Mouse (Mus musculus) forebrain, embryonic 13.5 days (tissue): ENCODE measurements around the gene Krtap29-1. TPM values are rescaled to one million over a fixed set of nuclear protein-coding genes. Genes with fewer than 3 reads are reported as not detected.

Experiments used
- ATAC-seq: fragments of 200-750 bp; cut with Nextera tagmentation; 2 replicates; pipeline ENCODE4 v1.8.0; 2017
- H3K27ac ChIP-seq: fragments of 300-500 bp; sonication (generic); 2 replicates; pipeline ENCODE4 v1.5.1; 2015; ENCODE audit warnings: inconsistent platforms, mild to moderate bottlenecking, moderate library complexity
- H3K27me3 ChIP-seq: fragments of 300-500 bp; sonication (generic); 2 replicates; pipeline ENCODE4 v1.6.1; 2015; ENCODE audit warnings: mild to moderate bottlenecking, inconsistent platforms
- H3K36me3 ChIP-seq: fragments of 300-500 bp; sonication (generic); 2 replicates; pipeline ENCODE4 v1.6.1; 2015; ENCODE audit warnings: mild to moderate bottlenecking, inconsistent platforms; ENCODE audit not compliant: poor library complexity, severe bottlenecking
- H3K4me1 ChIP-seq: fragments of 300-500 bp; sonication (generic); 2 replicates; pipeline ENCODE4 v1.6.1; 2015; ENCODE audit warnings: inconsistent platforms
- H3K4me2 ChIP-seq: fragments of 300-500 bp; sonication (generic); 2 replicates; pipeline ENCODE4 v1.6.1; 2015; ENCODE audit warnings: inconsistent platforms, mild to moderate bottlenecking, moderate library complexity
- H3K4me3 ChIP-seq: fragments of 300-500 bp; sonication (generic); 2 replicates; pipeline ENCODE4 v1.5.1; 2015; ENCODE audit warnings: mild to moderate bottlenecking, inconsistent platforms
- H3K9ac ChIP-seq: fragments of 300-500 bp; sonication (generic); 2 replicates; pipeline ENCODE4 v1.6.1; 2015; ENCODE audit warnings: mild to moderate bottlenecking, inconsistent platforms
- H3K9me3 ChIP-seq: fragments of 300-500 bp; sonication (generic); replicated peaks from 2 replicates; pipeline ENCODE4 v1.6.1; 2016; ENCODE audit warnings: inconsistent platforms
- WGBS: fragments of 180-500 bp; shearing (Covaris S2); methylation state at CpG from one replicate; pipeline ENCODE4 v1.1.7; 2015; 5-methylcytosine and 5-hydroxymethylcytosine counted together
- polyA plus RNA-seq: library from polyadenylated mRNA; unstranded; fragments of >200 nt; fragmentation: Nextera tagmentation; extraction: Ambion mirVana; gene quantifications from 2 replicates; pipeline ENCODE4 v1.2.1, GENCODE M21; 2015

Krtap29-1 gene
- polyA plus RNA-seq, result not detected in 2 replicates

GRCm38 (mm10) chr11:99978953-99979352 is at the start of gene Krtap29-1:
Krtap29-1 (minus strand) TSS chr11:99979053.
- Histone ChIP-seq H3K27me3 (no peaks in the 10 kb centered on the region), H3K4me1 (no peaks in the 10 kb centered on the region), H3K9ac (no peak within 1 kb of the TSS), H3K4me3 (no peak within 1 kb of the TSS), H3K4me2 (no peak within 1 kb of the TSS), H3K36me3 (no peaks in the 10 kb centered on the region), H3K9me3 (no peaks in the 10 kb centered on the region; the same call in 1 of the 2 replicates), H3K27ac (no peak within 1 kb of the TSS)
- 73% methylated on average over 5 of the region's 5 CpGs for WGBS
- no peak for ATAC-seq

GRCm38 (mm10) chr11:100021438-100021837 is 42.6 kb upstream of the Krtap29-1 start:
- no peaks in the 10 kb centered on the region for H3K9me3 ChIP-seq
- H3K4me3 ChIP-seq, result no peak overlapping the region
- no peaks in the 10 kb centered on the region for H3K4me1 ChIP-seq
- no peaks in the 10 kb centered on the region for H3K27me3 ChIP-seq
- no peak overlapping the region for H3K4me2 ChIP-seq
- H3K36me3 ChIP-seq, result no peaks in the 10 kb centered on the region
- WGBS, result 86% methylated on average over 5 of the region's 5 CpGs
- ATAC-seq, result no peak
- no peak overlapping the region for H3K27ac ChIP-seq
- H3K9ac ChIP-seq, result no peak overlapping the region

GRCm38 (mm10) chr11:100019466-100019865 is 40.6 kb upstream of the Krtap29-1 start:
- ATAC-seq, result no peak
- Histone ChIP-seq H3K9me3 (no peaks in the 10 kb centered on the region), H3K27me3 (no peaks in the 10 kb centered on the region)

GRCm38 (mm10) chr11:100016112-100016511 is 37.3 kb upstream of the Krtap29-1 start, which contains the start of gene Krt33a:
Krt33a (minus strand) TSS chr11:100016212.
- WGBS, result 92% methylated on average over 4 of the region's 4 CpGs
- Histone ChIP-seq H3K9ac (no peak within 1 kb of the TSS), H3K9me3 (no peaks in the 10 kb centered on the region), H3K4me2 (no peak within 1 kb of the TSS), H3K4me3 (no peak within 1 kb of the TSS), H3K27ac (no peak within 1 kb of the TSS), H3K27me3 (no peaks in the 10 kb centered on the region), H3K36me3 (no peaks in the 10 kb centered on the region), H3K4me1 (no peaks in the 10 kb centered on the region)
- ATAC-seq, result no peak

More at GRCm38 (mm10) chr11:100019466-100019865, 40.6 kb upstream of the Krtap29-1 start:
- H3K4me2 ChIP-seq, result no peak overlapping the region
- WGBS, result 94% methylated on average over 1 of the region's 1 CpGs
- H3K36me3 ChIP-seq, result no peaks in the 10 kb centered on the region
- H3K9ac ChIP-seq, result no peak overlapping the region
- no peaks in the 10 kb centered on the region for H3K4me1 ChIP-seq
- no peak overlapping the region for H3K27ac ChIP-seq
- H3K4me3 ChIP-seq, result no peak overlapping the region

GRCm38 (mm10) chr11:100013691-100014171 is 34.9 kb upstream of the Krtap29-1 start:
- H3K36me3 ChIP-seq, result no peaks in the 10 kb centered on the region
- H3K27me3 ChIP-seq, result no peaks in the 10 kb centered on the region
- no peak overlapping the region for H3K27ac ChIP-seq
- 83% methylated on average over 4 of the region's 4 CpGs for WGBS
- no peaks in the 10 kb centered on the region for H3K4me1 ChIP-seq
- no peak overlapping the region for H3K9ac ChIP-seq
- H3K9me3 ChIP-seq, result no peaks in the 10 kb centered on the region
- H3K4me3 ChIP-seq, result no peak overlapping the region
- no peak for ATAC-seq
- H3K4me2 ChIP-seq, result no peak overlapping the region

DNA sequence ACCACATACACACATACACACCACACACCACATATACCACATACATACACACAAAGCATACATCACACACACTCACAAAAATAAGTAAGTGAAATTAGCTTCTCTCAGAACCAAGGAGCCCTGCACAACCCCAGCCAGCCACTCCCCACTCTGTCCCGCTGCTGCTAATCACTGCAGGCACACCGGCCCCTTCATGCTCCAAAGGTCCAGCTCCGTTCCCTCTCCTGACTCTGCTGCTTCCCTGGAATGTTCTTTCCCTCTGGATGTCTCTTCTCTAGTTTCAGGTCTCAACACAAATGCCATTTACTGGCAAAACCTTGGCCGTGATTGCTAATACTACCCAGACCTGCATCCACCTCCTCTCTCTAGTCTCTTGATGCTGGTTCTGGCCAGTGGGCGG is 31.8 kb upstream of the Krtap29-1 start:
- Histone ChIP-seq H3K36me3 (no peaks in the 10 kb centered on the region), H3K9me3 (no peaks in the 10 kb centered on the region), H3K9ac (no peak overlapping the region), H3K27ac (no peak overlapping the region), H3K4me3 (no peak overlapping the region), H3K4me1 (no peaks in the 10 kb centered on the region), H3K27me3 (no peaks in the 10 kb centered on the region), H3K4me2 (no peak overlapping the region)
- 87% methylated on average over 5 of the region's 5 CpGs for WGBS
- no peak for ATAC-seq

GRCm38 (mm10) chr11:100008336-100008735 is 29.5 kb upstream of the Krtap29-1 start:
- WGBS, result 84% methylated on average over 5 of the region's 5 CpGs
- ATAC-seq, result no peak
- H3K4me1 ChIP-seq, result no peaks in the 10 kb centered on the region
- no peak overlapping the region for H3K4me3 ChIP-seq
- H3K27me3 ChIP-seq, result no peaks in the 10 kb centered on the region
- no peaks in the 10 kb centered on the region for H3K36me3 ChIP-seq
- no peaks in the 10 kb centered on the region for H3K9me3 ChIP-seq
- H3K4me2 ChIP-seq, result no peak overlapping the region
- H3K27ac ChIP-seq, result no peak overlapping the region
- no peak overlapping the region for H3K9ac ChIP-seq

DNA sequence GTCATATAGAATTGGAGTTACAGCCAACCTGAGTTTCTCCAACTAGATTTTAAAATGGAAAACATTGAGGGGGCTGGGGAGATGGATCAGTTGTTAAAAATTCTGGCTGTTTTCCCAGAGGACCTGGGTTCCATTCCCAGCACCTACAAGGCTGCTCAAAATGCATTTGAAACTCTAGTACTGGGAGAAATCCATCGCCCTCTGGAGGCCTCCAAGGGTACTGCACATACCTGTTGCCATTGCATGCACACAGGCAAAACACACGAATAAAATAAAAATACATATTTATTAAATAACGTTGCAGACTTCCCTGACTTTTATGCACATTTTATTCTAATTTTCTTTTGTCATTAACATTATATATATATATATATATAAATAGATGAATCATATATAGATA is 27.8 kb upstream of the Krtap29-1 start:
- Histone ChIP-seq H3K4me2 (no peak overlapping the region), H3K9me3 (0 out of 2 replicates have a peak, but pooled peaks cover 2% of the 10 kb centered on the region), H3K4me1 (no peaks in the 10 kb centered on the region), H3K9ac (no peak overlapping the region), H3K27ac (no peak overlapping the region), H3K27me3 (no peaks in the 10 kb centered on the region), H3K36me3 (no peaks in the 10 kb centered on the region), H3K4me3 (no peak overlapping the region)
- ATAC-seq, result no peak
- WGBS, result 59% methylated on average over 3 of the region's 3 CpGs

- Histone ChIP-seq H3K36me3 (no peaks in the 10 kb centered on the region), H3K9ac (no peak overlapping the region), H3K4me3 (no peak overlapping the region), H3K4me2 (no peak overlapping the region), H3K9me3 (0 out of 2 replicates have a peak, but pooled peaks cover 4% of the 10 kb centered on the region), H3K27me3 (no peaks in the 10 kb centered on the region), H3K27ac (no peak overlapping the region), H3K4me1 (no peaks in the 10 kb centered on the region)
- ATAC-seq, result no peak
- WGBS, result 90% methylated on average over 8 of the region's 8 CpGs
Observed at GRCm38 (mm10) chr11:100005905-100006304, 27.1 kb upstream of the Krtap29-1 start.

GRCm38 (mm10) chr11:100004846-100005245 is 26.0 kb upstream of the Krtap29-1 start:
- H3K4me1 ChIP-seq, result no peaks in the 10 kb centered on the region
- H3K9me3 ChIP-seq, result 0 out of 2 replicates have a peak, but pooled peaks cover 4% of the 10 kb centered on the region
- no peaks in the 10 kb centered on the region for H3K27me3 ChIP-seq
- H3K4me3 ChIP-seq, result no peak overlapping the region
- H3K4me2 ChIP-seq, result no peak overlapping the region
- H3K36me3 ChIP-seq, result no peaks in the 10 kb centered on the region
- H3K27ac ChIP-seq, result no peak overlapping the region
- ATAC-seq, result no peak
- 31% methylated on average over 6 of the region's 6 CpGs for WGBS
- no peak overlapping the region for H3K9ac ChIP-seq

GRCm38 (mm10) chr11:99999091-99999490 is 20.2 kb upstream of the Krtap29-1 start:
- 92% methylated on average over 7 of the region's 7 CpGs for WGBS
- 0 out of 2 replicates have a peak, but pooled peaks cover 4% of the 10 kb centered on the region for H3K9me3 ChIP-seq
- no peak for ATAC-seq
- no peaks in the 10 kb centered on the region for H3K4me1 ChIP-seq
- H3K27me3 ChIP-seq, result peaks cover 14% of the 10 kb centered on the region; the same call in 1 of the 2 replicates
- H3K9ac ChIP-seq, result no peak overlapping the region
- no peaks in the 10 kb centered on the region for H3K36me3 ChIP-seq
- H3K27ac ChIP-seq, result no peak overlapping the region
- H3K4me3 ChIP-seq, result no peak overlapping the region
- no peak overlapping the region for H3K4me2 ChIP-seq

- peaks cover 27% of the 10 kb centered on the region for H3K27me3 ChIP-seq
- no peaks in the 10 kb centered on the region for H3K4me1 ChIP-seq
- H3K9ac ChIP-seq, result no peak overlapping the region
- no peaks in the 10 kb centered on the region for H3K36me3 ChIP-seq
- H3K27ac ChIP-seq, result no peak overlapping the region
- 65% methylated on average over 4 of the region's 4 CpGs for WGBS
- no peak overlapping the region for H3K4me3 ChIP-seq
- H3K9me3 ChIP-seq, result no peaks in the 10 kb centered on the region
- H3K4me2 ChIP-seq, result no peak overlapping the region
- no peak for ATAC-seq
Observed at GRCm38 (mm10) chr11:99994384-99994661, 15.5 kb upstream of the Krtap29-1 start.
